Mouse (Mus musculus): ENCODE results near the gene Xirp1.

DNA sequence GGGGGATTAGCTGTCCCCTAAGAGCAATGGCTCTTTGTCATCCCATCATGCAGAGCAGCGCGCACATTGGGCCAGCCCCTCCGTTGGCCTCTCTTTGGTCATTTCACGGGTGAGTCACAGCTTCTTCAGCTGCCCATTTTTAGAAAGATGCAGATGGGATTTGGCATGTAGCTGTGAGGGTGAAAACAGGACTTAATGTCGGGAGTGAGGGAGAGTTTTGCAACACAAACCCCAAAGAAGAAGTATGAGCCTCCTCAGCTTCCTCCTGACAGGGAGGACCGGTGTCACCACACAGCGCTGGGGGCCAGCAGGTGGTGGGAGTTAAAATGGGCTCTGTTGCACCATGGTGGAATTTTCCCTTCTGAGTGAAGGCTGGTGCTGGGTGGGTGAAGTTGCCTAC is 19.7 kb upstream of the Xirp1 start:
- TF ChIP-seq USF1 (IDR thresholded peaks at IDR 0.05; ENCODE audit: low read depth) (no peak), CTCF (IDR thresholded peaks at IDR 0.05; ENCODE audit: control insufficient read depth, insufficient read depth, insufficient read length) (no peak)
